Mouse (Mus musculus) forebrain, embryonic 12.5 days (tissue): ENCODE data around the gene Asic3. TPM values are rescaled to one million over a fixed set of nuclear protein-coding genes. Genes with fewer than 3 reads are reported as not detected.
A peak's percentile ranks its signal among the peaks of the same experiment; 100 is the strongest.

Source experiments
- ATAC-seq: fragments of 200-750 bp; cut with Nextera tagmentation; 2 replicates; pipeline ENCODE4 v1.8.0; 2017; ENCODE audit warnings: moderate TSS enrichment; ENCODE audit not compliant: low FRiP score
- H3K27ac ChIP-seq: fragments of 300-500 bp; sonication (generic); 2 replicates; pipeline ENCODE4 v1.5.1; 2016; ENCODE audit warnings: mild to moderate bottlenecking
- H3K27me3 ChIP-seq: fragments of 300-500 bp; sonication (generic); 2 replicates; pipeline ENCODE4 v1.6.1; 2016; ENCODE audit warnings: mild to moderate bottlenecking
- H3K36me3 ChIP-seq: fragments of 300-500 bp; sonication (generic); replicated peaks from 2 replicates; pipeline ENCODE4 v1.6.1; 2016; ENCODE audit warnings: mild to moderate bottlenecking
- H3K4me1 ChIP-seq: fragments of 300-500 bp; sonication (generic); 2 replicates; pipeline ENCODE4 v1.6.1; 2016
- H3K4me2 ChIP-seq: fragments of 300-500 bp; sonication (generic); 2 replicates; pipeline ENCODE4 v1.6.1; 2016; ENCODE audit warnings: mild to moderate bottlenecking, moderate library complexity
- H3K4me3 ChIP-seq: fragments of 300-500 bp; sonication (generic); replicated peaks from 2 replicates; pipeline ENCODE4 v1.5.1; 2016; ENCODE audit warnings: mild to moderate bottlenecking
- H3K9ac ChIP-seq: fragments of 300-500 bp; sonication (generic); 2 replicates; pipeline ENCODE4 v1.6.1; 2016; ENCODE audit warnings: mild to moderate bottlenecking
- H3K9me3 ChIP-seq: fragments of 300-500 bp; sonication (generic); 2 replicates; pipeline ENCODE4 v1.6.1; 2016
- WGBS: fragments of 180-500 bp; shearing (Covaris S2); methylation state at CpG from one replicate; pipeline ENCODE4 v1.1.7; 2016; 5-methylcytosine and 5-hydroxymethylcytosine counted together
- polyA plus RNA-seq: library from polyadenylated mRNA; unstranded; fragments of >200 nt; fragmentation: Nextera tagmentation; extraction: Ambion mirVana; gene quantifications from 2 replicates; pipeline ENCODE4 v1.2.1, GENCODE M21; 2016

Gene Asic3
- polyA plus RNA-seq, 1 experiment from 2014 or later = 0.20 TPM

- Histone ChIP-seq H3K27me3 (peaks cover 22% of the 10 kb centered on the region), H3K4me1 (peaks cover 65% of the 10 kb centered on the region), H3K9ac (peak overlapping the region; percentile 72), H3K9me3 (no peaks in the 10 kb centered on the region), H3K27ac (no peak overlapping the region), H3K4me2 (peak overlapping the region; percentile 87), H3K36me3 (peaks cover 23% of the 10 kb centered on the region), H3K4me3 (peak overlapping the region; percentile 56)
- no peak for ATAC-seq
- WGBS = 2% methylated on average over 10 of the region's 10 CpGs
Observed at GRCm38 (mm10) chr5:24426037-24426432, 12.8 kb downstream of the Asic3 start.

GRCm38 (mm10) chr5:24426556-24427284, 13.5 kb downstream of the Asic3 start:
- peak overlapping the region; percentile 56 for H3K4me3 ChIP-seq
- ATAC-seq = no peak
- H3K9me3 ChIP-seq = no peaks in the 10 kb centered on the region
- peak overlapping the region; percentile 87 for H3K4me2 ChIP-seq
- H3K4me1 ChIP-seq = peaks cover 63% of the 10 kb centered on the region
- H3K9ac ChIP-seq = peak overlapping the region; percentile 33
- WGBS = 8% methylated on average over 9 of the region's 9 CpGs
- H3K36me3 ChIP-seq = peaks cover 24% of the 10 kb centered on the region
- no peak overlapping the region for H3K27ac ChIP-seq
- peaks cover 22% of the 10 kb centered on the region for H3K27me3 ChIP-seq

- Histone ChIP-seq H3K27ac (no peak overlapping the region), H3K4me2 (peak overlapping the region; percentile 87), H3K9ac (peak overlapping the region; percentile 33), H3K4me3 (0 out of 2 replicates have a peak overlapping the region, but pooled peaks have one; percentile 2), H3K9me3 (no peaks in the 10 kb centered on the region), H3K4me1 (peaks cover 58% of the 10 kb centered on the region), H3K36me3 (peaks cover 28% of the 10 kb centered on the region), H3K27me3 (peaks cover 22% of the 10 kb centered on the region)
- 13% methylated on average over 12 of the region's 12 CpGs for WGBS
- ATAC-seq = no peak
Observed at GRCm38 (mm10) chr5:24427285-24427633, 14.1 kb downstream of the Asic3 start.

GRCm38 (mm10) chr5:24427981-24428402, 14.8 kb downstream of the Asic3 start:
- Histone ChIP-seq H3K9ac (peak overlapping the region; percentile 25; the same call in 1 of the 2 replicates), H3K4me2 (peak overlapping the region; percentile 87), H3K4me1 (peaks cover 50% of the 10 kb centered on the region), H3K36me3 (peaks cover 35% of the 10 kb centered on the region), H3K9me3 (no peaks in the 10 kb centered on the region), H3K27ac (0 out of 2 replicates have a peak overlapping the region, but pooled peaks have one; percentile 31), H3K4me3 (no peak overlapping the region; the same call in 1 of the 2 replicates), H3K27me3 (peaks cover 22% of the 10 kb centered on the region)
- ATAC-seq = no peak
- 4% methylated on average over 15 of the region's 15 CpGs for WGBS

- Histone ChIP-seq H3K9ac (peak overlapping the region; percentile 25; the same call in 1 of the 2 replicates), H3K27me3 (peaks cover 22% of the 10 kb centered on the region), H3K36me3 (peaks cover 37% of the 10 kb centered on the region), H3K27ac (0 out of 2 replicates have a peak overlapping the region, but pooled peaks have one; percentile 25), H3K4me1 (peaks cover 49% of the 10 kb centered on the region), H3K4me2 (0 out of 2 replicates have a peak overlapping the region, but pooled peaks have one; percentile 87), H3K4me3 (no peak overlapping the region), H3K9me3 (no peaks in the 10 kb centered on the region)
- WGBS = 16% methylated on average over 9 of the region's 9 CpGs
- no peak for ATAC-seq
Observed at GRCm38 (mm10) chr5:24428596-24428995, 15.4 kb downstream of the Asic3 start.

- Histone ChIP-seq H3K4me3 (no peak overlapping the region), H3K36me3 (peaks cover 73% of the 10 kb centered on the region), H3K9ac (no peak overlapping the region), H3K27ac (no peak overlapping the region), H3K4me1 (peaks cover under 1% of the 10 kb centered on the region; the same call in 1 of the 2 replicates), H3K27me3 (no peaks in the 10 kb centered on the region), H3K9me3 (no peaks in the 10 kb centered on the region), H3K4me2 (no peak overlapping the region)
- no peak for ATAC-seq
- 86% methylated on average over 8 of the region's 8 CpGs for WGBS
Observed at GRCm38 (mm10) chr5:24433993-24434392, 20.8 kb downstream of the Asic3 start.

GRCm38 (mm10) chr5:24441187-24441586, 28.0 kb downstream of the Asic3 start:
- no peak overlapping the region for H3K9ac ChIP-seq
- H3K4me1 ChIP-seq = peaks cover 21% of the 10 kb centered on the region
- H3K27ac ChIP-seq = no peak overlapping the region
- no peak for ATAC-seq
- no peak overlapping the region for H3K4me2 ChIP-seq
- H3K27me3 ChIP-seq = no peaks in the 10 kb centered on the region
- 88% methylated on average over 8 of the region's 8 CpGs for WGBS
- no peaks in the 10 kb centered on the region for H3K9me3 ChIP-seq
- no peak overlapping the region for H3K4me3 ChIP-seq
- peaks cover 58% of the 10 kb centered on the region for H3K36me3 ChIP-seq

GRCm38 (mm10) chr5:24442029-24442428, 28.8 kb downstream of the Asic3 start:
- H3K9me3 ChIP-seq = no peaks in the 10 kb centered on the region
- no peak overlapping the region for H3K9ac ChIP-seq
- H3K27ac ChIP-seq = no peak overlapping the region
- WGBS = 94% methylated on average over 9 of the region's 9 CpGs
- H3K4me1 ChIP-seq = peaks cover 25% of the 10 kb centered on the region
- H3K4me2 ChIP-seq = no peak overlapping the region
- no peak overlapping the region for H3K4me3 ChIP-seq
- H3K36me3 ChIP-seq = peaks cover 53% of the 10 kb centered on the region
- ATAC-seq = no peak
- no peaks in the 10 kb centered on the region for H3K27me3 ChIP-seq

GRCm38 (mm10) chr5:24443204-24443603, 30.0 kb downstream of the Asic3 start:
- H3K9me3 ChIP-seq = no peaks in the 10 kb centered on the region
- H3K36me3 ChIP-seq = peaks cover 53% of the 10 kb centered on the region
- H3K27ac ChIP-seq = no peak overlapping the region
- H3K4me2 ChIP-seq = no peak overlapping the region
- ATAC-seq = no peak
- H3K9ac ChIP-seq = no peak overlapping the region
- no peaks in the 10 kb centered on the region for H3K27me3 ChIP-seq
- WGBS = 92% methylated on average over 7 of the region's 7 CpGs
- H3K4me3 ChIP-seq = no peak overlapping the region
- H3K4me1 ChIP-seq = peaks cover 37% of the 10 kb centered on the region

GRCm38 (mm10) chr5:24443927-24444326, 30.7 kb downstream of the Asic3 start:
- Histone ChIP-seq H3K36me3 (peaks cover 48% of the 10 kb centered on the region), H3K4me1 (peaks cover 37% of the 10 kb centered on the region)
- WGBS = 86% methylated on average over 12 of the region's 12 CpGs

GRCm38 (mm10) chr5:24444746-24445427, 31.7 kb downstream of the Asic3 start, which contains the start of gene Fastk:
Gene Fastk (minus strand): TSS chr5:24445287.
- Histone ChIP-seq H3K27ac (peak within 1 kb of the TSS; percentile 90), H3K9ac (peak within 1 kb of the TSS; percentile 97), H3K36me3 (peaks cover 38% of the 10 kb centered on the region), H3K4me2 (peak within 1 kb of the TSS; percentile 92), H3K9me3 (no peaks in the 10 kb centered on the region), H3K4me1 (peaks cover 37% of the 10 kb centered on the region), H3K27me3 (peaks cover 10% of the 10 kb centered on the region), H3K4me3 (peak within 1 kb of the TSS; percentile 97)
- ATAC-seq = peak; percentile 87
- WGBS = under 1% methylated on average over 60 of the region's 60 CpGs

More at GRCm38 (mm10) chr5:24443927-24444326, 30.7 kb downstream of the Asic3 start:
- Histone ChIP-seq H3K4me3 (peak overlapping the region; percentile 97), H3K9ac (peak overlapping the region; percentile 97; the same call in 1 of the 2 replicates), H3K27ac (no peak overlapping the region), H3K27me3 (peaks cover 6% of the 10 kb centered on the region; the same call in 1 of the 2 replicates), H3K9me3 (no peaks in the 10 kb centered on the region), H3K4me2 (peak overlapping the region; percentile 92)
- no peak for ATAC-seq

- H3K27ac ChIP-seq = peak overlapping the region; percentile 90
- H3K36me3 ChIP-seq = peaks cover 31% of the 10 kb centered on the region
- peak overlapping the region; percentile 97 for H3K4me3 ChIP-seq
- H3K9ac ChIP-seq = peak overlapping the region; percentile 97
- peaks cover 37% of the 10 kb centered on the region for H3K4me1 ChIP-seq
- peak overlapping the region; percentile 92 for H3K4me2 ChIP-seq
- 59% methylated on average over 20 of the region's 20 CpGs for WGBS
- ATAC-seq = no peak
- peaks cover 14% of the 10 kb centered on the region for H3K27me3 ChIP-seq
- H3K9me3 ChIP-seq = no peaks in the 10 kb centered on the region
Observed at GRCm38 (mm10) chr5:24445428-24446080, 32.4 kb downstream of the Asic3 start.
